Mouse (Mus musculus) kidney, embryonic 14.5 days (tissue): ENCODE data around the gene Syne2. TPM values are rescaled to one million over a fixed set of nuclear protein-coding genes. Genes with fewer than 3 reads are reported as not detected.
"Not testable (repeated sequence)": the region's sequence is repeated elsewhere in the genome, so short reads cannot be mapped to it uniquely, and the experiment has no call there.

Experiments used
- ATAC-seq: fragments of 200-750 bp; cut with Nextera tagmentation; 2 replicates; pipeline ENCODE4 v1.8.0; 2017; ENCODE audit warnings: moderate number of reproducible peaks, mild to moderate bottlenecking, moderate TSS enrichment, moderate library complexity; ENCODE audit not compliant: low FRiP score, low TSS enrichment
- H3K27ac ChIP-seq: fragments of 300-500 bp; sonication (generic); 2 replicates; pipeline ENCODE4 v1.5.1; 2014; ENCODE audit warnings: low read depth, mild to moderate bottlenecking, low read length, moderate library complexity, mixed read lengths
- H3K27me3 ChIP-seq: fragments of 300-500 bp; sonication (generic); 2 replicates; pipeline ENCODE4 v1.6.1; 2014; ENCODE audit warnings: mild to moderate bottlenecking, low read length; ENCODE audit not compliant: control insufficient read depth, insufficient read depth
- H3K36me3 ChIP-seq: fragments of 300-500 bp; sonication (generic); 2 replicates; pipeline ENCODE4 v1.6.1; 2014; ENCODE audit warnings: low read length, mixed read lengths; ENCODE audit not compliant: control insufficient read depth, insufficient read depth
- H3K4me1 ChIP-seq: fragments of 300-500 bp; sonication (generic); 2 replicates; pipeline ENCODE4 v1.6.1; 2014; ENCODE audit warnings: low read length, mixed read lengths; ENCODE audit not compliant: control insufficient read depth, insufficient read depth
- H3K4me2 ChIP-seq: fragments of 300-500 bp; sonication (generic); replicated peaks from 2 replicates; pipeline ENCODE4 v1.6.1; 2014; ENCODE audit warnings: low read depth, mild to moderate bottlenecking, low read length
- H3K4me3 ChIP-seq: fragments of 300-500 bp; sonication (generic); 2 replicates; pipeline ENCODE4 v1.5.1; 2014; ENCODE audit warnings: mild to moderate bottlenecking, low read length
- H3K9ac ChIP-seq: fragments of 300-500 bp; sonication (generic); 2 replicates; pipeline ENCODE4 v1.6.1; 2014; ENCODE audit warnings: low read depth, mild to moderate bottlenecking, low read length, moderate library complexity
- H3K9me3 ChIP-seq: fragments of 300-500 bp; sonication (generic); 2 replicates; pipeline ENCODE4 v1.6.1; 2016; ENCODE audit warnings: low read length; ENCODE audit not compliant: control insufficient read depth
- WGBS: fragments of 180-500 bp; shearing (Covaris S2); extraction: QIAGEN DNeasy Blood & Tissue Kit; methylation state at CpG from one replicate; pipeline ENCODE4 v1.1.7; 2014; 5-methylcytosine and 5-hydroxymethylcytosine counted together
- polyA plus RNA-seq: library from polyadenylated mRNA; unstranded; fragments of >200 nt; fragmentation: Nextera tagmentation; extraction: Ambion mirVana; gene quantifications from 2 replicates; pipeline ENCODE4 v1.2.1, GENCODE M21; 2014

The Syne2 gene
- polyA plus RNA-seq, result 39.3 and 69.0 TPM in 2 replicates

GRCm38 (mm10) chr12:75817959-75818452, at the start of gene Syne2:
Gene Syne2 (plus strand): TSS chr12:75818134.
- H3K9me3 ChIP-seq, result no peaks in the 10 kb centered on the region
- H3K4me1 ChIP-seq, result peaks cover 23% of the 10 kb centered on the region
- WGBS, result under 1% methylated on average over 52 of the region's 54 CpGs
- H3K4me3 ChIP-seq, result peak within 1 kb of the TSS; percentile 74
- peak within 1 kb of the TSS; percentile 76 for H3K4me2 ChIP-seq
- peak within 1 kb of the TSS; percentile 79 for H3K27ac ChIP-seq
- peak; percentile 96 for ATAC-seq
- peak within 1 kb of the TSS; percentile 87 for H3K9ac ChIP-seq
- H3K27me3 ChIP-seq, result no peaks in the 10 kb centered on the region
- no peaks in the 10 kb centered on the region for H3K36me3 ChIP-seq

- H3K9me3 ChIP-seq, result no peaks in the 10 kb centered on the region
- ATAC-seq, result no peak
- no peak overlapping the region for H3K27ac ChIP-seq
- H3K27me3 ChIP-seq, result no peaks in the 10 kb centered on the region
- 58% methylated on average over 3 of the region's 3 CpGs for WGBS
- H3K4me3 ChIP-seq, result no peak overlapping the region
- H3K4me1 ChIP-seq, result 0 out of 2 replicates have a peak, but pooled peaks cover 6% of the 10 kb centered on the region
- no peak overlapping the region for H3K4me2 ChIP-seq
- no peaks in the 10 kb centered on the region for H3K36me3 ChIP-seq
- no peak overlapping the region for H3K9ac ChIP-seq
Observed at GRCm38 (mm10) chr12:75771410-75771809, 46.5 kb upstream of the Syne2 start.

- 28% methylated on average over 3 of the region's 3 CpGs for WGBS
- Histone ChIP-seq H3K27me3 (no peaks in the 10 kb centered on the region), H3K27ac (no peak overlapping the region), H3K4me1 (no peaks in the 10 kb centered on the region), H3K36me3 (no peaks in the 10 kb centered on the region), H3K4me2 (no peak overlapping the region), H3K9me3 (no peaks in the 10 kb centered on the region), H3K4me3 (no peak overlapping the region), H3K9ac (no peak overlapping the region)
- ATAC-seq, result no peak
Observed at GRCm38 (mm10) chr12:75772424-75773034, 45.4 kb upstream of the Syne2 start.

GRCm38 (mm10) chr12:75781445-75781844, 36.5 kb upstream of the Syne2 start:
- Histone ChIP-seq H3K9ac (no peak overlapping the region), H3K36me3 (no peaks in the 10 kb centered on the region), H3K4me3 (no peak overlapping the region), H3K4me1 (no peaks in the 10 kb centered on the region), H3K27ac (no peak overlapping the region), H3K27me3 (no peaks in the 10 kb centered on the region), H3K4me2 (no peak overlapping the region), H3K9me3 (no peaks in the 10 kb centered on the region)
- ATAC-seq, result no peak

- Histone ChIP-seq H3K36me3 (no peaks in the 10 kb centered on the region), H3K27ac (no peak overlapping the region), H3K4me3 (no peak overlapping the region), H3K27me3 (no peaks in the 10 kb centered on the region), H3K9me3 (no peaks in the 10 kb centered on the region), H3K9ac (no peak overlapping the region), H3K4me2 (no peak overlapping the region), H3K4me1 (no peaks in the 10 kb centered on the region)
- 87% methylated on average over 7 of the region's 7 CpGs for WGBS
- ATAC-seq, result no peak
Observed at GRCm38 (mm10) chr12:75781995-75782394, 35.9 kb upstream of the Syne2 start.

- 85% methylated on average over 2 of the region's 2 CpGs for WGBS
- Histone ChIP-seq H3K27me3 (no peaks in the 10 kb centered on the region), H3K9me3 (no peaks in the 10 kb centered on the region), H3K9ac (no peak overlapping the region), H3K4me1 (no peaks in the 10 kb centered on the region), H3K4me2 (no peak overlapping the region), H3K36me3 (no peaks in the 10 kb centered on the region), H3K4me3 (no peak overlapping the region), H3K27ac (no peak overlapping the region)
- ATAC-seq, result no peak
Observed at GRCm38 (mm10) chr12:75784271-75784751, 33.6 kb upstream of the Syne2 start.

- H3K9me3 ChIP-seq, ATAC-seq, H3K27ac ChIP-seq, H3K27me3 ChIP-seq, H3K4me1 ChIP-seq, H3K9ac ChIP-seq, H3K36me3 ChIP-seq, H3K4me3 ChIP-seq, H3K4me2 ChIP-seq: not testable (repeated sequence)
- whole genome bisulfite sequencing, result 3% methylated on average over 2 of the region's 2 CpGs
Observed at GRCm38 (mm10) chr12:75786681-75787080, 31.3 kb upstream of the Syne2 start.

GRCm38 (mm10) chr12:75789451-75789850, 28.5 kb upstream of the Syne2 start:
- H3K27ac ChIP-seq, result no peak overlapping the region
- H3K4me2 ChIP-seq, result no peak overlapping the region
- H3K4me3 ChIP-seq, result no peak overlapping the region
- H3K9me3 ChIP-seq, result no peaks in the 10 kb centered on the region
- no peaks in the 10 kb centered on the region for H3K36me3 ChIP-seq
- H3K9ac ChIP-seq, result no peak overlapping the region
- WGBS, result 54% methylated on average over 4 of the region's 4 CpGs
- H3K27me3 ChIP-seq, result no peaks in the 10 kb centered on the region
- no peak for ATAC-seq
- H3K4me1 ChIP-seq, result no peaks in the 10 kb centered on the region

GRCm38 (mm10) chr12:75794527-75794926, 23.4 kb upstream of the Syne2 start:
- no peaks in the 10 kb centered on the region for H3K4me1 ChIP-seq
- H3K27ac ChIP-seq, result no peak overlapping the region
- H3K9me3 ChIP-seq, result no peaks in the 10 kb centered on the region
- H3K9ac ChIP-seq, result no peak overlapping the region
- H3K4me3 ChIP-seq, result no peak overlapping the region
- 73% methylated on average over 4 of the region's 4 CpGs for WGBS
- no peak for ATAC-seq
- no peak overlapping the region for H3K4me2 ChIP-seq
- no peaks in the 10 kb centered on the region for H3K36me3 ChIP-seq
- H3K27me3 ChIP-seq, result no peaks in the 10 kb centered on the region
